Mouse (Mus musculus): ENCODE data around the gene Pgm5. TPM values are rescaled to one million over a fixed set of nuclear protein-coding genes. Genes with fewer than 3 reads are reported as not detected.

Gene Pgm5
- total RNA-seq, 1 experiment from 2014 or later: 54.3 TPM

DNA sequence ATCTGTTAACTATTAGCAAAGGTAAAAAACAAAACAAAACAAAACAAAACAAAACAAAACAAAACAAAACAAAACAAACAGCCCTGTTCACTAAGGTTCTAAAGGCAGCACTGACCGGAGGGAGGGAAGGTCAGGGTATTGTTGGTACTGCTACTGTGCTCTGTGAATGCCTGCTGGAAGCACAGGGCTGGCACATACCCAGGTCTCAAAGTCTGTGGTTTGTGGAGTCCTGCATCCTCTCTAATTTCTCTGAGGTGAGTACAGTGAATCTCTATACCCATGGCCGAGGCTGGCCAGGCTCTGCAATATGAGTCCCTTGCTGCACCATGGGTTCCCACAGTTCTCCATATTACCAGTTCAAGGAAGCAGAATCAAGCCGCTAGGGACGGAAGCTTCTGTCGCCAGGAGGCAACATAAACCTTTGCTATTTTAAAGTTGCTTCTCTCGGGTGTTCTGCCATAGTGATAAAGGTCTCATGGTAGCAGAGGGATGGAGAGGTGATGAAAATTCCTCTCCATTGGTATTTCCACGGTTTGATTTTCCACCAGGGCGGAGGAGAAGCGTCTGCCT, 208.3 kb downstream of the Pgm5 start:
- no peak for DNase-seq

GRCm38 (mm10) chr19:24652342-24653019, 209.2 kb downstream of the Pgm5 start:
- no peak for DNase-seq

- DNase-seq: no peak
Measured at GRCm38 (mm10) chr19:24651595-24651994, 210.1 kb downstream of the Pgm5 start.

- no peak for DNase-seq
Measured at GRCm38 (mm10) chr19:24650428-24650827, 211.2 kb downstream of the Pgm5 start.

- no peak for DNase-seq
Measured at GRCm38 (mm10) chr19:24648016-24648415, 213.6 kb downstream of the Pgm5 start.

GRCm38 (mm10) chr19:24646162-24646829, 215.4 kb downstream of the Pgm5 start:
- DNase-seq: no peak

DNA sequence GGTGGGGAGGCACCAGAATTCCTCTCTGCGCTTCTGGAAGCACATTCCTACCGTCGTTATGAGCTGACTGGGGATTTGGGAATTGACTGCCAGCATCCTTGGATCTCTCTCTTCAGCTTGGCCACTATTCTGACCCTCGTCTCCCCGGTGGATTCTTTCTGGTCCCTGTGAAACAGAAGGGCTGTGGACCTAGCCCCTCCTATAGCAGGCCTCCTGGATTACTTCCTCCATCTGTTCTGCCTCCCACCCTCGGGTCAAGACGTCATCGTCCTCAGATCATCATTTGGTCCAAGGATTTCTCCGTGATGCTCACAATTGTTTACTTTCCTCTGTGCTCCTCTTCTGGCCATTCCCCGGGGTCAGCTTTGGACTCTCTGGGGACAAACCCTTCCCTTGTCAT, 216.7 kb downstream of the Pgm5 start:
- no peak for DNase-seq

- no peak for DNase-seq
Measured at GRCm38 (mm10) chr19:24640982-24641381, 220.7 kb downstream of the Pgm5 start.

DNA sequence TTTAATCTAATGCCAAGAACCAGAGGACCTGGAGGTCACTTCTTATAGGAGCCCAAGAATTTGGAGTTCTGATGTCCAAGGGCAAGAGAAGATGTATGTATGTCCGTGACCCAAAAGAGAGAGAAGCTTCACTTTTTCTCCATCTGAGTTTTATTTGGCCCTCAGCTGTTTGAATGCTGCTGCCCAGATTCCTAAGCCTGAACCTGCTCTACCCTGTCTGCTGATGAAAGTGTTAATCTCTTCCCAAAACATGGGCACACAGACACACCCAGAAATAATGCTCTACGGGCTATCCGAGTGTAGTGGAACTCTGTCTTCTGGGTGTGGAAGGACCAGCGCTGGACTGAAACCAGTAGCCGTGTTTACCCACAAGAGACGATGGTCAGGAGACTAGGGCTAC, 223.7 kb downstream of the Pgm5 start:
- DNase-seq: no peak

DNA sequence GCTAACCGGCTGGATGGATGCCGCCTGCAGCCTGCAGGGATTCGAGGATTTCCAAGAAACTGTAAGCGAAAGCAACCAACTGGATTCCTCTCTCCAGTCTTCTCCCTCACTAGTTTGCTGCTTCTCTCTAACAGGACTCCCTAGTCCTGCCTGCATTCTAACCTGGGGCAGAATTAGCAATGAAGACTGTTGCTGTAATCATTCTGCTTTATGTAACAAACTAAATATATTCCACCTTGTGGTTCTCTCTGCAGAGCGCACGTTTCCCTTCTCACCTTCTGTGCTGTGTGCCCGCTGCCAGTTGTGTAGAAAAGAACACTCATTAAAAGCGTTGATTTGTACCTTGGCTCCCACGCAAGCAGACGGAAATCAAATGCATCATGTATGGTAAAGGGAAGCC, 225.0 kb downstream of the Pgm5 start:
- DNase-seq: no peak

DNA sequence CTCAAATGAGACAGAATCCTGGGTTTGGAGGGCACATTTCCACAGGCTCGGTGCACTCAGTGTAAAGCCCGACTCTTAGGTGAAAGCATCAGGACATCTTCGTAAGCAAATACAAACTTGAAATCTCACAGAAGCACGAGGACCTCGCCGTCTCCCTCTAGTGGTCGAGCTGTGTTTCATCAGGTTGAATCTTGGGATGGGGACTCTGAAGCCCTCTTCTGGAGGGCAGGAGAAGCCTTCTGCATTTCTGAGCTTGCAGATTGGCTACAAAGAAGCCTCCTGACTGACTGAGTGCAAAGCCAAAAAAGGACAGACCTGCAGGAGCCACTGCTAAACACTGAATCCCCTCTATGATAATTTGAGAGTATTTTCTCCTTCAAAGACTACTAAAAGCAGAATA, 227.1 kb downstream of the Pgm5 start:
- peak; percentile 72 for DNase-seq

Other genes starting within 250 kb of the Pgm5 start
- gene Tmem252, start 187.8 kb downstream of the Pgm5 start, total RNA-seq (2021): 0.12 TPM in 1 of 2 replicates, not detected in the other
- 183 and 198 TPM in 2 replicates for gene Gm10053, start 13.8 kb upstream of the Pgm5 start, total RNA-seq (2021)
- gene Foxd4, start 39.3 kb upstream of the Pgm5 start, total RNA-seq (2021): not detected in 2 replicates
- 14.8 and 15.7 TPM in 2 replicates for gene Cbwd1, start 99.8 kb upstream of the Pgm5 start, total RNA-seq (2021)
- 24.9 and 36.2 TPM in 2 replicates for gene Dock8, start 137.7 kb upstream of the Pgm5 start, total RNA-seq (2021)